In the genomic region with DNA sequence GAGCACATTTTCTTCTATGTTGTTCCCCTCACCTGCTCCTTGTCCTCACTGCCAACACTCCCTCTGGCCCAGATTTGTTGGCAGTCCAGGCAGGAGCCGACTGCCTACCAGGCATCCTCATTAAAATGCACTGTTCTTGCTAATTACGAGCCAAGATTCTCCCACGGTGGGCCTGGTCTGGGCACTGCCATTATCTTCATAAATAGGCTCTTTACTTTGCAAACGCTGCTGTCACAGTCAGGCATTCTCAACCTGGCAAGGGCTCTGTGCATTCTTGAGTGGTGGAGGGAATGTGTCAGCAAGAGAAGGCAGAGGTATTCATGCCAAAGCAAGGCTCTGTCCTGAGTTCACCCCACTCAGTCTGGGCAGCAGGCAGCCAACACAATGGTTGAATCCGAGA, we compare ENCODE assay signal across 8 mouse cellular contexts. TPM values are rescaled to one million over a fixed set of nuclear protein-coding genes. Genes with fewer than 3 reads are reported as not detected.
DNase-seq lines count a peak whose midpoint lies in the region; ATAC-seq lines count a peak whose summit lies in the region.

No protein-coding gene starts in this region.

- no peaks in the 10 kb centered on the region for H3K27me3 ChIP-seq in lung, embryonic 16.5 days (ENCODE audit: control insufficient read depth, insufficient read depth, low read depth, low read length)
- H3K27me3 ChIP-seq in liver, embryonic 12.5 days (replicated peaks): peaks cover 3% of the 10 kb centered on the region; the same call in 1 of the 2 replicates

- no peaks in the 10 kb centered on the region for H3K9me3 ChIP-seq in lung, embryonic 16.5 days (ENCODE audit: control insufficient read depth, low read length)
- H3K9me3 ChIP-seq in liver, embryonic 12.5 days (replicated peaks): no peaks in the 10 kb centered on the region

- H3K27ac ChIP-seq in lung, embryonic 16.5 days (ENCODE audit: low read length): no peak overlapping the region
- no peak overlapping the region for H3K27ac ChIP-seq in liver, embryonic 12.5 days

- peak; percentile 31 for DNase-seq in adrenal gland, postnatal 25 days
- DNase-seq in cerebellum, adult 8-10 months: peak; percentile 85
- peak; percentile 60 for DNase-seq in gastrocnemius, adult 18-20 months (ENCODE audit: low spot score)
- DNase-seq in kidney, postnatal 25 days: peak; percentile 53 to 67
- peak; percentile 66 for DNase-seq in skeletal muscle tissue, adult 2 months (ENCODE audit: low read depth, low spot score)
- no peak for DNase-seq in embryo, embryonic 9.5 days (ENCODE audit: extremely low spot score)

- peaks cover 29% of the 10 kb centered on the region for H3K4me1 ChIP-seq in lung, embryonic 16.5 days (replicated peaks; ENCODE audit: control insufficient read depth, insufficient read depth, low read length)
- no peaks in the 10 kb centered on the region for H3K4me1 ChIP-seq in liver, embryonic 12.5 days

- peak; percentile 10; the same call in 1 of the 2 replicates for ATAC-seq in lung, embryonic 16.5 days (ENCODE audit: low read depth)
- no peak for ATAC-seq in liver, embryonic 12.5 days

- H3K9ac ChIP-seq in lung, embryonic 16.5 days (ENCODE audit: low read length): no peak overlapping the region
- H3K9ac ChIP-seq in liver, embryonic 12.5 days: no peak overlapping the region

- H3K36me3 ChIP-seq in lung, embryonic 16.5 days (ENCODE audit: control insufficient read depth, insufficient read depth, low read length): no peaks in the 10 kb centered on the region
- H3K36me3 ChIP-seq in liver, embryonic 12.5 days: no peaks in the 10 kb centered on the region

- 55% methylated on average over 5 of the region's 5 CpGs for WGBS in lung, embryonic 16.5 days
- WGBS in liver, embryonic 12.5 days (ENCODE audit: insufficient replicate concordance): 49% methylated on average over 5 of the region's 5 CpGs

- no peak overlapping the region for H3K4me3 ChIP-seq in lung, embryonic 16.5 days (ENCODE audit: low read length)
- no peak overlapping the region for H3K4me3 ChIP-seq in liver, embryonic 12.5 days

- no peak overlapping the region for H3K4me2 ChIP-seq in lung, embryonic 16.5 days (ENCODE audit: low read depth, low read length)
- no peak overlapping the region for H3K4me2 ChIP-seq in liver, embryonic 12.5 days

RNA-seq across cellular contexts. Expression of a gene that starts 59.4 kb away (rescaled TPM):
- total RNA-seq in adrenal gland, postnatal 25 days (2021): 16.3 and 20.9 TPM in 2 replicates
- total RNA-seq in gastrocnemius, adult 18-20 months (2021): 10 to 100 TPM; 37.8 to 38.9 TPM
- polyA plus RNA-seq in lung, embryonic 16.5 days (2015; fragmentation: Nextera tagmentation; extraction: Ambion mirVana): 11.8 and 13.8 TPM in 2 replicates
- polyA plus RNA-seq in liver, embryonic 12.5 days (2016; fragmentation: Nextera tagmentation; extraction: Ambion mirVana): 0.98 and 1.3 TPM in 2 replicates
